Mouse (Mus musculus): Measurements from ENCODE around the gene Ndufa11.

Ndufa11 gene

DNA sequence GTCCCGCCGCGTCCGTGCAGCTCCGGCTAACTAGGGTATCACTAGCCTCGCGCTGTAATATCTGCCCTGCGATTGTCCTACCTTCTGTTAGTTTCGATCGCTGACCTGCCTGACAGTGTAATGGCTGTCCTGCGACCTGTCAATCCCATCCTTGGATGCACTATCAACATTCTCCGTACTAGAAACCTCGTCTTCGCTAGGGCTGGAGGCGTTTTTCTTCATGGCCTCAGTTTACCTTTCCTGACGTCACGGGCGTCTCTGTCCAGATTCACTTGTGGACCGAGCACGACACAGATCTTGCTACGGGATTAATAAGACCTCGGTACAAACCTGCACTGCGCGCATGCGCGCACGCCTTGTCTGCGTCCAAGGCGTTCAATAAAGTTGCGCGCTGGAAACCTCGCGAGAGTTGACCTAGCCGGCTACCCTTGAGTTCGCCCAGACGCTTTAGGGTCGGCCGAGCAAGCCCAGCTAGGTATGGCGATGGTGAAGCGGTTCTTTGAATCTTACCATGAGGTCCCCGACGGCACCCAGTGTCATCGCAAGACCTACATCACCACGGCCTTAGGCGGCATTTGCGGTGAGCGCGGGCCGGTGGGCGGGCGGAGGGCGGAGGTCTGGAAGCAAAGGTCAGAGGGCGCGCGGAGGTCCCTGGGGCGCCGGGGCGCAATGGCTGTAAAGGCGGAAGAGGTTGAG lies at the start of gene Ndufa11, which contains the start of gene Vmac:
Gene Ndufa11, plus strand, starts transcription at position 405 of the 696 bp plus-strand sequence.
Gene Vmac, minus strand, starts transcription at position 660 of the 696 bp plus-strand sequence.
- DNase-seq (ENCODE audit: low spot score): peak; percentile 100

DNA sequence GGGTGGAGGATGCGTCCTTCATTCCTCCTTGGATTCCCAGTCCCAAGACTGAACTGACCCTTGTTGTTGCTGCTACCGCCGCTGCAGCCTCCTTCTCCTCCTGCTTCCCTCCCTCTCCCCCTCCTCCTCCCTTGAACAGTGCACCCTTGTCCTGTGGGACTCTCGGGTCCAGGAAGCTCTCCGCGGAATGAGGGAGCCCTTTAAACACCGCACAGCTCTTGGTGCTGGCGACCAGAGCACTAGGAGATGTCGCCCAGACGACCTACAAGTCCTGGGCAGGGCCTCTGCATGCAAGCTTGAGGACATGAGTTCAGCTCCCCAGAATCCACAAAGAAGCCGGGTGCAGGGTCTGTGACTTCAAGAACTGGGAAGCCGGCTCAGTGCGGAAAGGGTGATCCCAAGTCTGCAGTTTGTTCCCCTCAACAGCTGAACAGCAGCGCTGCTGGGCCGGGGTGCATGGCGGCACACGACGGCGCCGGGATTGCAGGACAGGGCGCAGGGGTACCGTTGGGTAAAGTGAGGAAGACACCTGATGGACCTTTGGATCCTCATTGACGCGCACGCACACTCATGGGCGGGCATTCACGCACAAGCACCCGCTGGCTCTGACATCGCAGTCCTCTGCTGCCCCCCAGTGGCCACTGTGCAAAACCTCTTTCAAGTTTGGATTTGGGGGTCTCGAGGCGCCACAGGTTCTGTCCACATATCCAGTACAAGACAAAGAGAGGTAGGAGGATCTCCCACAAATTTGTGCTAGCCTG lies 49.0 kb upstream of the Ndufa11 start:
- DNase-seq (ENCODE audit: low spot score): peak; percentile 94

DNA sequence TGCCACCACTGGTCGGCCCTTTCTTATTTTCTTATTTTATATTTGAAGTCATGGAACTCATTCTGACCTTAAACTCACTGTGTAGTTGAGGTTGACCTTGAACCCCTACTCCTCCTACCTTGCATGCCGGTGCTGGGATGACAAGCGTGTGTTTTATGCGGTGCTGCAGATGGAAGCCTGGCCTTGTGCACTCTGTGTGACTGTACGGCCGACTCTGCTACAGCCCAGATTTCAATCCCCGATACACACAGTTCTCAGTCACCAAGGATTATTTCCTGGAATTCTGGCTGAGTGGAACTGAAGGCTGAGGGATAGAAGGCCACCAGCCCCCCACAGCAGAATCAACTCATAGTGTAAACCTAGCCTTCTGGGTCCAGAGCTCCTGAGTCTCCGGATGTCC lies 47.8 kb upstream of the Ndufa11 start:
- no peak for DNase-seq (ENCODE audit: low spot score)

DNA sequence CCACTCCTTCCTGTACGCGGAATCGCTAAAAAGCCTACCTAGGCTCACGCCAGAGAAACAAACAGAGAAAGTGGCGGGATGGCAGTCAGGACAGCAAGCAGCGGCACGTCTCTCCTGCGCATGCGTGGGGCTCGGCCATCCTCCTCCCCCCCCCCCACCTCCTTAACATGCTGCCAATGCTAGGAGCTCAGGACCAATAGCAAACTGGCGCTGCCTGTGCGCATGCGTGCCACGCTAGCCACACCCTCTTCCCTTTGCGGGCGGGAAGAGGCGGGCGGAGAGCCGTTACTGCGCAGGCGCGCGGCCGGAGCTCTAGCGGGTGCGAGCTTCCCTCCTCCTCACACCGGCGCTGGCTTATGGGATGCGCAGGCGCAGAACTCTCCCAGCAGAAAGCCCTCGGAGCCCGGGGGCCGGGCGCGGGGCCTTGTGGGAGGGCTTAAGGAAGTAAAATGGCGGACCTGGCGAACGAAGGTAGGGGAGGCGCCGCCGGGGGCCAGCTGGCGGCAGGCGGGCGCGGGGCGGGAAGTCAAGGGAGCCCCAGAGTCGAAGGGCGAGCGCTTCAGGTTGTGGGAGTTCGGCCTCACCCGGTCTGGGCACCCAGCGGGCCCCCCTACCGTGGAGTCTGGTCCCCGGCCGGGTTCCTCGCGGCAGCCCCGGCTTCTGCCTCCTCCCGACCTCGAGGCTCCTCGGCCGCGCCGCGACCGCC lies 44.5 kb upstream of the Ndufa11 start, which contains the start of gene Ranbp3:
Gene Ranbp3, plus strand, starts transcription at position 354 of the 706 bp plus-strand sequence.
- peak; percentile 99 for DNase-seq (ENCODE audit: low spot score)

DNA sequence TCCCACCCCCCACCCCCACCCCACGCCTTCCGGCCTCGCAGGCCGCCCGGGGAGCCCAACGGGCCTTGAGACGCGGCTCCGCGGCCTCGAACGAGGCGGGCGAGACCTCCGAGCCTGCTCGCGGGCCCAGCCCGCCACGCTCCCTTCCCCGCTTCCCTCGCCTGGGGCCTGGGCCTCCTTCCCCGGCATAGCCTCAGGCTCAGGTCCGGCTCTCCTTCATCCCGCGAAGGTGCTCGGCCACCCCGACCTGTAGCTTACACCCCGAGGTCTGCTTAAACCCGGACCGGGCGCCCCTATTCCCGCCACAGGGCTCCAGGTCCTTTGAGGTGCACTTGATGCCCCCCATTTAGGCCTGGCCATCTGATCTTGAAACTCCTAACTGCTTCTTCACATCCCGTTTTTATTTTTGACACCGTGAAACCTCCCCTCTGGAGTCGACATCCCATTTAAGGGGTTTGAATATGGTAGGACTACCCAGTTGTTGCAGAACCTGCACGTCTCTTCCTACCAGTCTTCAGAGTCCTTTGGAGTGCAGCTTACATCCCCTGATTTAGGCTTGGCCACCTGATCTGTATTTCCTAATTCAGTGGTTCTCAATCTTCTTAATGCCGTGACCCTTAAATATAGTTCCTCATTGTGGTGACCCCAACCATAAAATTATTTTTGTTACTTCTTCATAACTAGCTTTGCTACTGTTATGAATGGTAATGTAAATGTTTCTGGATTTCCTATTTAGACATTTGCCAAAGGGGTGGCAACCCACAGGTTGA lies 43.7 kb upstream of the Ndufa11 start:
- DNase-seq (ENCODE audit: low spot score): no peak

DNA sequence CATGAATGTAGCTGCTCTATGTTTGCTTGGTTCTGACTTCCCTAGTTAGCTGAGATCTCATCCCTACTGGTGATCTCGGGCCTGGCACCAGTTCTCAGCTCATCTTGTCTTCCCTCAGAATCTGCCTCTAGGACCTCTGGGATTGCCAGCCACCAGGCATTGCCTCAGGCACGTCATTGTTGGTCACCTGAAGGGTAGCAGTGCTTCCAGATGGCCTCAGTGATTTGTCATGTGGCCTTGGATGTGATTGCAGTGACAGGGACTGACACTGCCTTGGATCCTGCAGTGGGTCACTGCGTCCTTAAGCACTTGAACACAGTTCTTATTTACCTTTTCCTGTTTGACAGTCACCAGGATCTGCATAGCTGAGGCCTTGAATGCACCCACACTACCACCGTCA lies 35.8 kb upstream of the Ndufa11 start:
- DNase-seq (ENCODE audit: low spot score): no peak

DNA sequence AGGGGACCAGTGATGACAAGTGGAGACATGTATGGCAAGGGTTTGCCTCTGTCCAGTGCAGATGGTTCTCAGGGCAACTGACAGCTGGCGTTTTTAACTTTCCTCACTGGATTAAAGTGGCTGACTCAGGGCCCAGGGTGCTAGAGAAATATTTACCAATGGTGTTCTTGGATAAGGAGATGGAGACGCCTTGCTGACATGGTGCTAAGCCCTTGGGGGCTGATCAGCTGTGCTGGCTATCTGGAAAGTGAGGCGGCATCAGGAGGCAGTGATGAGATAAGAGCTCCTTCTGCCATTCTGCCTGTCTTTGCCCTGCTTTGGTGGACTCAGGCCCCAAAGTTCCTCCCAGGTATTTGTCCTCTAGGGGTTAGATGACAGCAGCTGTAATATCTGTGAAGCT lies 34.7 kb upstream of the Ndufa11 start:
- DNase-seq (ENCODE audit: low spot score): no peak

DNA sequence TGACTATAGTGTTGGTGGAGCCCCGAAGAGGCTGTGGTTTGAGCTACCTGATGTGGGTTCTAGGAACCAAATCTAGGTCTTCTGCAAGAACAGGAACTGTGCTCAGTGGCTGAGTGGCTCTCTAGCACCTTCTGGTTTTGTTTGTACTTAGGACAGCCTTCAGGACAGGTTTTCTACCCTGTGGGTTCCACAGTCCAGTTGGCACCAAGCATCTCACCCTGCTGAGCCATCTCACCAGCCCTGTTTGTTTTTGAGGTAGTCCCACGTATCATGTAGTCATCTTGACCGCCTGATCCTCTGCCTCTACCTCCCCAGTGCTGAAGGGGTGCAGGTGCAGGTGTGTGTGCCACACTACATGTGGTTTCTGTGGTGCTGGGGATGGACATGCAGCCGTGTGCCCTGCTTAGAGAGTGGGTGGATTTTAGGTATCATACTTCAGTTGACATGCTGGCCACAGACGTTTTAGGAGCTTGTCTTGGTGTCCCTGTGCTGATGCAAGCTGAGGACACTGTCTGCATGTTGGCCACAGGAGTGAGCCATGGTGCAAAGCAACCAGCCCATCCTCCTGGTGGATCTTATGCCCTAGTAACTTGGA lies 33.9 kb upstream of the Ndufa11 start:
- no peak for DNase-seq (ENCODE audit: low spot score)

DNA sequence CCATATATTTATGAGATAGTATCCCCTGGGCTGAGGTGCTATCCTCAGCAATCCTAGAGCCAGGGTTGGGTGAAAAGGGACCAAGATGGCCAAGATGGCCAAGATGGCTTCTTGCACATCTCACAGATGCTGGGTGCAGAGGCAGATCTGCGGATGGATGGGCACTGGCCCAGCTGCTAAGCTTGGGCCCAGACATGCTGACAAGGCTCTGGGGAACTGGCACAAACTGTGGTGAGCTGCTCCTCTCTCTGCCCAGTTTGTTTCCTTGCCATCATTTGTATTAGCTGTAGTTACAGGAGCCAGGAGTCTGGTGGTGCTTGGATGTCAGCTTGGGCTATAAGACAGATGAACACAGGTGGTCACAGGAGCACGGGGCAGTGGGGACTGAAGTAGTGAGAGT lies 32.9 kb upstream of the Ndufa11 start:
- no peak for DNase-seq (ENCODE audit: low spot score)

DNA sequence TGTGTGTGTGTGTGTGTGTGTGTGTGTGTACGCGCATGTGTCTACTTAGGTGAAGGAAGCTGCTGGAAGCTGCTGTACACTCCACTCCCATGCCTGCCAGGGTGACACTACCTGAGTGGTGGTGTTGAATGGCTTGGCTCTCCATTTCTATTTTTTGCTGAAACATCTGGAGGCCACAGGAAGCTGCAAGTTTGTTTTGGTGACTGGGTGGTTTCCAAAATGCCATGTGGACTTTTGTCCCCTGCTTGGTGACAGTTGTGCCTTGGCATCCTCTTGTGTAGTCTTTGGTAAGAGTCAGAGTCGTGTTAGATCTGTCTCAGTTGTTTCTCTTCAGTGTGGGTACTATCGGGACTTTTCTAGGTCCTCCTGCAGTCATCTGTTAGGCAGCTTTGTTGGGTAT lies 30.8 kb upstream of the Ndufa11 start:
- no peak for DNase-seq (ENCODE audit: low spot score)

DNA sequence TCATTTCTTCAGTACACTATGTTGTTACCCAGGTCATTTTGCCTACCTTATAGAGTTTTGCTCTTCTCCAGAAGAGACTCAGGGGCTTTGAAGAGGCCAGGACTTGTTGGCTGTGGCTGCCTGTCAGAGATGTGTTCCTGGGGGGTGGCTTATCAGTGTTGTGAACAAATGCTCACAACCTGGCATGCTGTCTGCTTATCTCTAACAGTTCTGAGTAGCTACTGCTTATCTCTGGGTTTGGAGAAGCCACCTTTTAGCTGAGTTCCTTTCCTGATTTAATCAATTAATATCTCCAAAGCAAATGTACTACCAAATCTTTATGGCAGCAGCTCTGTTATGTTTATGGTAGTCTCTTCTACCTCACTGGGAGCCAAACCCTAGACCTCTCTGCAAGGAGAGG lies 29.5 kb upstream of the Ndufa11 start:
- no peak for DNase-seq (ENCODE audit: low spot score)

DNA sequence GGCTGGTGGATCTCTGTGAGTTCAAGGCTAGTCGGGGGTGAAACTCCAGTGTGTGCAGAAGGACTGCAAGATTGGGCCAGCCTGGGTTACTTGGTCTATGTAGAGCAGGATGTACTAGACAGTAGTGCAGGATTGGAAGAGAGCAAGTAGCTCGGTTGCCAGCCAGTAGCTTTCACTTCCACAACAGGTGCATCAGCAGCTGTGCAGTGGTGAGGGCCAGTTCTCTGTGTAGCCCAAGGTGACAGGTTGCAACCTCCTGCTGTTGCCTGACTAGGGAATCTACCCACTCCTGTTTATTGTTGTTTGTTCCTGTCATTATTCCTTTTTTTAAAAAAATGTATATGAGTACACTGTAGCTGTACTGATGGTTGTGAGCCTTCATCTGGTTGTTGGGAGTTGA lies 28.9 kb upstream of the Ndufa11 start:
- DNase-seq (ENCODE audit: low spot score): no peak

DNA sequence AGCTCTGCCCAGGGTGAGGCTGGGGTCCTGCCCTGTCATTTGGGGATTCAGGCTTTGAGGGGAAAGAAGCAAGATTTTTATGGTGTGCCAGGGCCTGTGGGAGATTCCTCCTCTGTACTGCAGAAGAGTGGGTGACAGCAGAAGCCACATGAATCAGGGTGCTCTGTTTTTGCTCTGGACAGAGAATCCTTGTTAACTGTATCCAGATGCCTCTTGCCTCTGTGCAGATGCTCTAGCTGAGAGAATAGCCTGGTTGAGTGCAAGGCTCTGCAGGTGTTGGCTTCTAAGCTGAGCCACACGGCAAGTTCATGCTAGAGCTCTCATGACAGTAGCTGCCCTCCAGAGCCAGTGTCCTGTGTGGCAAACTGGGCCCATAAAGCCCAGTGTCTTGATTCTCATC lies 24.2 kb upstream of the Ndufa11 start:
- no peak for DNase-seq (ENCODE audit: low spot score)

DNA sequence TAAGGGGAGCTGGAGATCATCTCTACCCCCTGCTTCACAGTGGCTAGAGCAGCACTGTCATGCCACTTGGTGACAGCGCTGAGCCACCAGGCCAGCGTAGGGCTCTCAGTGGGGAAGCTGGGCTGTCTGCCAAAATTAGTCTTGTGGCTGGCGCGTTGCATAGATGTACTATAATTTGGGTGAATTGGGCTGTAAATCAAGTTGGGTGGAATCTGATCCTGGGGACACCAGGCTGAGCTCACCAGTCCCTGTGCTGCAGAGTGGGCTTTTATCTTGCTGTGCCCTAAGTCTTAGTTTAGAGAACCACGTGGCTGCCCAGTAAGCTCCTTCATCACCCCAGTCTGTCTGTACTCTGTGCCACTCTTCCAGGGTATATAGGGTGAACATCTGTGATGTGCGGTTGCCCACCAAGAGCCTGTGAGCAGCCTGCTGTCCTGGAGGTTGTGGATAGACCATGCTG lies 23.7 kb upstream of the Ndufa11 start:
- no peak for DNase-seq (ENCODE audit: low spot score)

DNA sequence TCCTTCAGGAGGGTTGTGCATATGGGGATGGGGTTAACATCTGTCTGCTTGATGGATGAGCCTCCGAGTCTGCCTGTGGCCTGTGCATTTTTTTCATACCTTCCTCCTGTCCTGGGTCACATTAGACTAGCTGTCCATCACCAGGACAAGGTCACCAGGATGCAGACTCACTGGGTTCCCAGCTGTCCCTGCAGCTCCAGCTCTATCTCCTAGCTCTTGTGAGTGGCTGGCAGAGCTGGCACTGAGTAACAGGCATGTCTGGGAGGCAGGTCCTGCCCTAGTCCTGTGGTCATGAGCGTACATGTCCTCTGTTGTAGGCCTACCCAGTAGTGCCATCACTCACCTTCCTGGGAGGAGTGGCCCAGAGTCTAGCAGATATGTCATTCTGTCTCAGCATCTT lies 17.1 kb upstream of the Ndufa11 start:
- DNase-seq (ENCODE audit: low spot score): no peak

DNA sequence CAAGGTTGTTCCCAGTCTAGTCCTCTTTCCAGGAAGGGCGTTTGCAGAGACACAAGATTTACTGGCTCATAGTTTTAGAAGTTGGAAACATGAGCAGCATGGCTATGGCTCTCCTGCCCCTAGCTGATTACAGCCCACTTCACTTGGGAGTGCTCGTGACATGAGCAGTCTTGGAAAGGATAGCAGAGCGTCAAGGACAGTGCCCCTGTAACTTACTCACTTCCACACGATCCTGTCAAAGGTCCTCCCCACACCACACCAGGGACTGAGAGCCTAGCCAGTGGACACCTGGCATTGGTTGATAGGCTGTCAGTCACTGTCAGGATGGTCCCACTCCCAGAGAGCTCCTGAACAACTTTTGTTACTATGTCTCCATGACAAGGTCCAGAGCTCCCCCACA lies 14.5 kb upstream of the Ndufa11 start:
- no peak for DNase-seq (ENCODE audit: low spot score)

DNA sequence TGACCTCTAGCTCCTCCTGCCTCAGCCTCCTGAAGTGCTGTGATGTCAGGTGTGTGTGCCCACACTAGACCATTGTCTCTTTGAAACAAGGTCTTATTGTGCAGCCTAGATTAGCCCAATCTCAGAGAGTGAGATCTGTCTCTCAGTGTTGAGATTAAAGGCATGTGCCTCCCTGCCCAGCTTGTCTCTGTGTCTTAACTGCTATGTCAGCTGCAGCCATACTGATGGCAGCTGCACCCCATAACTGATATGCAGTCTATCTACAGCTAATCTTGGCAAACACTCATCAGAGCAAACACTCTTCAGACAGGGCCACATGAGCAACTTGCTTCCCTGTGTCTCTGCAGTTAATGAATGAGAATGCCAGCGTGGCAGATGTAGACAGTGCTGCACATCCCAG lies 11.1 kb upstream of the Ndufa11 start:
- no peak for DNase-seq (ENCODE audit: low spot score)

DNA sequence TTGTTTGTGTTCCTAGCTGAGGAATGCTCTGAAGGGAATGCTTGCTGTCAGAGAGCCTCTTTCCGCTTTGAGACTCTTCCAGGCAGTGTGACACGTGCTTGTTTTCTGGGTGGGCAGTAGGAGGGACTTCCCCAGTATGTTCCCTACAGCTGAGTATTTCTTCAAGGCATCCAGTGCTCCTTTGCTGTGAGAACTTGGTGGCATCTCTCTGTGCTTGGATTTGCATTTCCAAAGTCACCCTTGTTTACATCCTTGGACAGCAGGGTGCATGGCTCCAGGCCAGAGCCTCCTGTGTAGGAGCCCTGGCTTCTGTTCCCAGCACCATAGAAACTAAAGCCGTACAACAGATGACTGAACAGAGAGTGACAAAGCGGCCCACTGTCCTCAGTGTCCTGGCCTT lies 8.9 kb upstream of the Ndufa11 start:
- DNase-seq (ENCODE audit: low spot score): no peak

DNA sequence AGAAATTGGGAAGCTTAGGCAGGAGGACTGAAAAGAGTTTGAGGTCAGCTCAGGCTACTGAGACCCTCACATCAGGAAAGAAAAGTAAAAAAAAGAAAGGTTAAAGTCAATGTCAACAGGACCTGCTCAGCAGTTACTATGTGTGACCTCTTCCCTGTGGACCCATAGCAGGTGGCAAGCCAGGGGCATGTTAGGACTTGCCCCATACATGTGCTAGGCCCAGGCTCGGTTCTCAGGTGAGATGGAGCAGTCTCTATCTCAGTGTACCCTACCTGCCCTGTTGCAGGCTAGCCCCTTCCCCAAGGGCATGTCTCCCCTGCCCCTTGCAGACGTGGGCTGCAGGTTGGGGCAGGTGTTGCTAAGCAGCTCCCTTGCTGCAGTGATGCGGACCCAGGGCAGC lies 7.9 kb upstream of the Ndufa11 start:
- no peak for DNase-seq (ENCODE audit: low spot score)

DNA sequence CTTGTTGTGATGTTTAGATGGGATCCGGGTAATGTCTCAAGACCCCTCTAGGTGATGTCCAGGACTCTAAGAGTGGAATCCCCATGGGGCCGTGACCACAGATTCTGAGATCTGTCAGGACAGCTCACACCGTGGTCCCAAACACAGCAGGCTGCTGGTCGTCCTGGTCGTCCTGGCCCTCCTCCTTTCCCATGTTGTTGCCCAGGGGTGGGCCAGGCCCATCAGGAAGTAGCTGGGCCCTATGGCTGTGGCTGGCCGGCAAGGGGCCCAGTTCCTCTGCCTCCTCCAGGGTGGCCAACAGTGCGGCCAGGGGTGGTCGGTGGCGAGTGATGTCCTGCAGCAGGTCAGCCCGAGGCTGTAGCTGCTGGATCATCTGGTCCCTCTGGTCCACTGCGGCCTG lies 2.2 kb upstream of the Ndufa11 start:
- no peak for DNase-seq (ENCODE audit: low spot score)

DNA sequence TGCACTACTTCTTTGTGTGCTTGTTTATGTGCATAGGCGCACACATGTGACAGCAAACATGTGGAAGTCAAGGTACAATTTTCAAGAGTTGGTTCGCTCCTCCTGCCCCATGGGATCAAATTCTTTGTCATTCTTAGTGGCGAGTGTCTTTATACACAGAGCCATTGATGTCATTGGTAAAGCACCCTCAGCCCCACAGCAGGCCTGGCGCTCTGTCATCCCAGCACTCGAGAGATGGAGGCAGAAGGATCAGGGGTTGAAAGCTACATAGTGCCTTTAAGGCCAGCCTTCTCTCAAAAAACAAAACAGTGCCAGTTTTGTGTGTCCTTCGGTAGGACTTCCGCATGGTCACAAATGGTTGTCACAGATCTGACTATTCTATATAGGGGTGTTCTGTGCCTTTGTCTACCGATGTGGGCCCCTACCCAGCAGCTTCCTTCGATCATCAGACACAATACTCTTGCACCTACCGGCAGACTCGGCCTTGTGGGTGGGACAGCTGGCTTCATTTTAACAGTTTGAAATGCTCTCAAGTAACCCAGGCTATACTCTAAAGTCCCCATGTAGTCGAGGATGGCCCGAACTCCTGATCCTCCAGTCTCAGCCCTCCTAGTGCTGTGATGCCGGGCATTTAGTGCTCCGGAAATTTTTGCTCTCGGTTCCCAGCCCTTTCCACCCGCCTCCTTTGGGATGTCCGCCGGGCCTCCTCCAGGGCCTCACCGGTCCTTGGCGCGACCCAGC lies 1.5 kb upstream of the Ndufa11 start:
- DNase-seq (ENCODE audit: low spot score): no peak
